Mouse (Mus musculus): ENCODE results near the gene R3hdm4. TPM values are rescaled to one million over a fixed set of nuclear protein-coding genes. Genes with fewer than 3 reads are reported as not detected.
A peak's percentile ranks its signal among the peaks of the same experiment; 100 is the strongest.

R3hdm4 gene
- polyA plus RNA-seq, 3 experiments from 2014 or later: 96.5 to 106 (median 96.9) TPM

GRCm38 (mm10) chr10:79924998-79925784, 4.2 kb upstream of the R3hdm4 start:
- ATAC-seq: peak; percentile 51

GRCm38 (mm10) chr10:79921572-79921971, 564 bp upstream of the R3hdm4 start:
- ATAC-seq: no peak

- ATAC-seq: no peak
Measured at GRCm38 (mm10) chr10:79920056-79920890, 735 bp downstream of the R3hdm4 start.

GRCm38 (mm10) chr10:79919251-79919849, 1.7 kb downstream of the R3hdm4 start:
- ATAC-seq: no peak

GRCm38 (mm10) chr10:79918231-79919078, 2.6 kb downstream of the R3hdm4 start:
- no peak for ATAC-seq

- ATAC-seq: no peak
Measured at GRCm38 (mm10) chr10:79917532-79918100, 3.4 kb downstream of the R3hdm4 start.

- peak; percentile 94 for ATAC-seq
Measured at GRCm38 (mm10) chr10:79916808-79917531, 4.0 kb downstream of the R3hdm4 start, which contains the start of gene Kiss1r. TSS of gene Kiss1r (plus strand) at chr10:79916971.

GRCm38 (mm10) chr10:79916081-79916480, 4.9 kb downstream of the R3hdm4 start:
- no peak for ATAC-seq

- ATAC-seq: no peak
Measured at GRCm38 (mm10) chr10:79914948-79915596, 5.9 kb downstream of the R3hdm4 start.

GRCm38 (mm10) chr10:79914131-79914947, 6.7 kb downstream of the R3hdm4 start:
- ATAC-seq: no peak

- ATAC-seq: no peak
Measured at GRCm38 (mm10) chr10:79912412-79912811, 8.6 kb downstream of the R3hdm4 start.

- no peak for ATAC-seq
Measured at GRCm38 (mm10) chr10:79910556-79910955, 10.5 kb downstream of the R3hdm4 start, which contains the start of gene Gm26602. TSS of gene Gm26602 (plus strand) at chr10:79910856.

GRCm38 (mm10) chr10:79909092-79909922, 11.7 kb downstream of the R3hdm4 start:
- ATAC-seq: peak; percentile 30

GRCm38 (mm10) chr10:79908167-79909091, 12.6 kb downstream of the R3hdm4 start, which contains the start of gene Med16:
TSS of gene Med16 (minus strand) at chr10:79908923.
- peak; percentile 94 for ATAC-seq

GRCm38 (mm10) chr10:79907415-79907814, 13.6 kb downstream of the R3hdm4 start:
- ATAC-seq: no peak

GRCm38 (mm10) chr10:79906712-79907111, 14.3 kb downstream of the R3hdm4 start:
- ATAC-seq: no peak

- ATAC-seq: no peak
Measured at GRCm38 (mm10) chr10:79900951-79901410, 20.0 kb downstream of the R3hdm4 start.
